Mouse (Mus musculus): ENCODE data around the gene Sfxn5. TPM values are rescaled to one million over a fixed set of nuclear protein-coding genes. Genes with fewer than 3 reads are reported as not detected.

Sfxn5 gene
- polyA plus RNA-seq, 1 experiment, result 2.0 TPM

DNA sequence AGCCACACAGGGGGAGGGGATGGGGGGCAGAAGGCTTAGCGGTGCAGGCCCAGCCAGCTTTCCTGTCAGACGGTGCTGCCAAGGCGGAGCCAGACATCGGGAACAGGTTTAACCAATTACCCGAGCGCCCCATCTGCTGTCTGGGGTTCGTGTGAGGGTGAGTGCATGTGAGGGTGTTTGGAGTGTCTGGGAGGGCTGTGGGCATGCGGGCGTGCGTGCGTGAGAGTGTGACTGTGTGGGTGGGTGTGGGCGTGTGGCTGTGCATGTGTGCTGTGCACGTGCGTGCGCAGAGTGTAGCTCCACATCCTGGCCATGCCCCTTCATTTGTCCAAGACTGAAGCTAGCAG is 126.3 kb downstream of the Sfxn5 start:
- Histone ChIP-seq H3K79me2 (ENCODE audit: control insufficient read depth, insufficient read depth) (no peaks in the 10 kb centered on the region), H3ac (ENCODE audit: control insufficient read depth, insufficient read length) (no peak overlapping the region), H3K36me3 (ENCODE audit: control insufficient read depth, insufficient read depth) (no peaks in the 10 kb centered on the region), H3K4me3 (no peak overlapping the region), H3K4me2 (ENCODE audit: low read depth) (no peak overlapping the region), H3K27me3 (ENCODE audit: control insufficient read depth, insufficient read depth, insufficient read length) (peaks cover 71% of the 10 kb centered on the region)
- TF ChIP-seq E2F4 (IDR thresholded peaks at IDR 0.05; ENCODE audit: insufficient read depth) (no peak), SRF (IDR thresholded peaks at IDR 0.05; ENCODE audit: control insufficient read depth, insufficient read length, low read depth) (no peak), TCF12 (IDR thresholded peaks at IDR 0.05; ENCODE audit: insufficient read depth, poor library complexity, severe bottlenecking) (no peak), USF1 (IDR thresholded peaks at IDR 0.05; ENCODE audit: low read depth) (no peak), MYOD1 (IDR thresholded peaks at IDR 0.05; ENCODE audit: control insufficient read depth in 1 of 3, insufficient read length in 2 of 3, low read depth in 2 of 3) (no peak), POLR2A (IDR thresholded peaks at IDR 0.05; ENCODE audit: insufficient read length, low read depth) (no peak), MYOG (IDR thresholded peaks at IDR 0.05; ENCODE audit: control insufficient read depth in 1 of 3, insufficient read depth in 1 of 3, insufficient read length in 2 of 3, low read depth in 2 of 3) (no peak), TCF3 (IDR thresholded peaks at IDR 0.05; ENCODE audit: insufficient read length, low read depth) (no peak)

DNA sequence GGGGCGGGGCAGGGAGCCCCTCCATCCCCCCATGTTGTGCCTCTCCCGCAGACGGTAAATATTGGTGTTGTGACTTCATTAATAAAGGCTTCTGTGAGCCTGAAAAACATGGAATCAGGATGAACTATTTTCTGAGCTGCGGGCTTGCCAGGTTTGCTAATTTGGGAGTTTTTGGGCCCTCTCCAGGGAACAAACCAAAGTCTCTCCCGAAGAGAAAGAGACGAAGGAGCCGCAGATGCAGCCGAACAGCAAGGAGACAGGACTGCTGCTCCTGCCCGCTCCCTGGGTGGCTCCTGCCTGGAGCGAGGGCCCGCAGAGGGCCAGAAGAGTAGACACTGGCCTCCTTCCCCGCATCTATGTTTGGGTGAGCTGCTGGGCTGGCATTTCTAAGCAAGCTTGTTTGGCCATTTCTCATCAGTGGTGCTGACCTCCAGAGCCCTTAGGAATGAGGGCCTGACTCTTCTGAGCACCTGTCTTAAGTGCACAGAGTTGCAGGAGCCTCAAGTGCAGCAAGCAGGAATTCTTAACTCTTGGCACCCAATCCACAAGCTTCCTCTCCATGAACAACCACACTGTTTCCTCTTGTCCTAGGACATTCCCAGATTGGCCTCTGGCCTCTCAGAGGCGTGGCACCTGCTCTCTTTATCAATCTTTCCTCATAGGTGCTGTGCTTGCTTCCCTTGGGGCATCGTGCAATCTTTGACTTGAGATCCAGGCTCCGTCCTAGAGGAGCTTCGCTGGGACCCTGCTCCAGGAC is 126.9 kb downstream of the Sfxn5 start:
- no peak for TF ChIP-seq USF1 (IDR thresholded peaks at IDR 0.05; ENCODE audit: low read depth)
- no peak for TF ChIP-seq POLR2A (IDR thresholded peaks at IDR 0.05; ENCODE audit: insufficient read length, low read depth)
- no peak for TF ChIP-seq POLR2AphosphoS2 (IDR thresholded peaks at IDR 0.05; ENCODE audit: insufficient read length, low read depth)
- no peak for TF ChIP-seq REST (IDR thresholded peaks at IDR 0.05; ENCODE audit: insufficient read depth, insufficient read length)
- no peak for TF ChIP-seq MAX (IDR thresholded peaks at IDR 0.05; ENCODE audit: low read depth)
- TF ChIP-seq E2F4 (IDR thresholded peaks at IDR 0.05; ENCODE audit: insufficient read depth), result no peak
- no peak for TF ChIP-seq MYOD1 (IDR thresholded peaks at IDR 0.05; ENCODE audit: control insufficient read depth in 1 of 3, insufficient read length in 2 of 3, low read depth in 2 of 3)
- no peak for TF ChIP-seq CEBPB (IDR thresholded peaks at IDR 0.05; ENCODE audit: insufficient read depth, poor library complexity, severe bottlenecking)
- no peak for TF ChIP-seq TCF3 (IDR thresholded peaks at IDR 0.05; ENCODE audit: insufficient read length, low read depth)
- no peak for TF ChIP-seq SRF (IDR thresholded peaks at IDR 0.05; ENCODE audit: control insufficient read depth, insufficient read length, low read depth)
- TF ChIP-seq TCF12 (IDR thresholded peaks at IDR 0.05; ENCODE audit: insufficient read depth, poor library complexity, severe bottlenecking), result no peak
- TF ChIP-seq MYOG (IDR thresholded peaks at IDR 0.05; ENCODE audit: control insufficient read depth in 1 of 3, insufficient read depth in 1 of 3, insufficient read length in 2 of 3, low read depth in 2 of 3), result no peak
- Histone ChIP-seq H3K27me3 (ENCODE audit: control insufficient read depth, insufficient read depth, insufficient read length) (peaks cover 76% of the 10 kb centered on the region), H3K4me2 (ENCODE audit: low read depth) (no peak overlapping the region), H3K36me3 (ENCODE audit: control insufficient read depth, insufficient read depth) (no peaks in the 10 kb centered on the region), H3ac (ENCODE audit: control insufficient read depth, insufficient read length) (no peak overlapping the region), H3K79me2 (ENCODE audit: control insufficient read depth, insufficient read depth) (no peaks in the 10 kb centered on the region), H3K4me3 (no peak overlapping the region)

DNA sequence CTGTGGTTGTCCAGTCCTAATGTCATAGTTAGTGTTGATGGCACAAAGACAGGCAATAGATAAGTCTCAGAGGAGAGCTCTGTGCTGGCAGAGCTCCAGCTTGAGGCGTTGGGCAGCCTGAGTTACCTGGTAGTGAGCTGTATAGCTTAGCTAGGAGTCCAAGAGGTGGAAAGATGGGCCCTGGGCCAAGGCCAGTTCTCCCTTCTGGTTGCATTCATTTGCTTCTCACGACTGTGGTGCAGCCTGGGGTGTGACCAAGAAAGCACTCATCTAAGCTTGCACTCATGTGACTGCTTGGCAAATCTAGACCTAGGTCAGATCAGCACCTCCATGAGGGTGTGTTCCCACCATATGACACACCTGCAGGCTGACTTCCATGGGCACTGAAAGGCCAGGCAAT is 135.3 kb downstream of the Sfxn5 start:
- Histone ChIP-seq H3K4me2 (ENCODE audit: low read depth) (no peak overlapping the region), H3K79me2 (ENCODE audit: control insufficient read depth, insufficient read depth) (no peaks in the 10 kb centered on the region), H3K36me3 (ENCODE audit: control insufficient read depth, insufficient read depth) (no peaks in the 10 kb centered on the region), H3K27me3 (ENCODE audit: control insufficient read depth, insufficient read depth, insufficient read length) (peaks cover 44% of the 10 kb centered on the region), H3K4me3 (no peak overlapping the region), H3ac (ENCODE audit: control insufficient read depth, insufficient read length) (no peak overlapping the region)
- no peak for TF ChIP-seq POLR2A (IDR thresholded peaks at IDR 0.05; ENCODE audit: insufficient read length, low read depth)

DNA sequence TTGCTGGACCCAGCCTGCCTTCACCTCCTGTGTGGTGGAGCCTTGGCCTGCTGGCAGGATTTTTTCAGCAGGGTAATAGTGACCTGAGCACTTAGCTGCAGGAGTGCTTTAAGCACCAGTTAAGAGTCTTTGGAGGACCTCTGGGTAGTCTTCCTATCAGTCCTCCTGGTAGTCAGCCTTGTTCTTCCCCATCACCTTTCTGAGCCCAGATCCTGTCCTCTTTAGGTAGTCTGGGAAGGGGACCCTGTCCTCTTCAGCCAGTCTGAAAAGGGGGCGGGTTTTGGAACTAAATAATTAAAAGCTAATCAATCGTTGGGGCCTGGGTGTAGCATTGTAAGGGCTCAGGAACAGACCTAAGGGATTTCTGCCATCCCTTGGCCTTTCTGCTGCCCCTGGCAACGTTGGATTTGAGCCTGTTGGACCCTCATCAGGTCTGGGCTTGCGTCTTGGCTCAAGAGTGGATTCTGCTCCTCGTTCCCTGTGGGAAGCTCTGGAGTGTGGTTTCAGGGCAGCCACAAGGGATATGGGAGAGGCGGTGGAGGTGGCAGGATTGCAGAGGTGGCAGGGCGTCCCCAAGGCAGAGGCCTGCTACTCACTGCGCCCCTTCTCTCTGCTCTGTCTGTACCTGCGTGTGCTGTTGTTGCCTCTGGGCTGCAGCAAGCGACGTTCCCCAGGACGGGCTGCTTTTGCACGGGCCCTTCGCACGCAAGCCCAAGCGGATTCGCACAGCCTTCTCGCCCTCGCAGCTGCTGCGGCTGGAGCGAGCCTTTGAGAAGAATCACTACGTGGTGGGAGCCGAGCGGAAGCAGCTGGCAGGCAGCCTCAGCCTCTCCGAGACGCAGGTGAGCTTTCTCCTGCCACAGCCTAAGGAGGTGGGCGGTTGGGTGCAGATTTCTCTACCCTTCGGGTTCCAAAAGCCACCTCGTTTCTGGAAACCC is 139.6 kb downstream of the Sfxn5 start:
- no peak overlapping the region for H3K4me3 ChIP-seq
- no peak overlapping the region for H3K4me2 ChIP-seq (ENCODE audit: low read depth)

More for the DNA sequence above, 139.6 kb downstream of the Sfxn5 start:
- Histone ChIP-seq H3K36me3 (ENCODE audit: control insufficient read depth, insufficient read depth) (no peaks in the 10 kb centered on the region), H3ac (ENCODE audit: control insufficient read depth, insufficient read length) (no peak overlapping the region), H3K27me3 (ENCODE audit: control insufficient read depth, insufficient read depth, insufficient read length) (peaks cover 61% of the 10 kb centered on the region), H3K79me2 (ENCODE audit: control insufficient read depth, insufficient read depth) (no peaks in the 10 kb centered on the region)
- no peak for TF ChIP-seq USF1 (IDR thresholded peaks at IDR 0.05; ENCODE audit: low read depth)
- TF ChIP-seq E2F4 (IDR thresholded peaks at IDR 0.05; ENCODE audit: insufficient read depth), result no peak
- no peak for TF ChIP-seq MAX (IDR thresholded peaks at IDR 0.05; ENCODE audit: low read depth)
- no peak for TF ChIP-seq MYOG (IDR thresholded peaks at IDR 0.05; ENCODE audit: control insufficient read depth in 1 of 3, insufficient read depth in 1 of 3, insufficient read length in 2 of 3, low read depth in 2 of 3)
- TF ChIP-seq POLR2AphosphoS2 (IDR thresholded peaks at IDR 0.05; ENCODE audit: insufficient read length, low read depth), result no peak
- TF ChIP-seq TCF12 (IDR thresholded peaks at IDR 0.05; ENCODE audit: insufficient read depth, poor library complexity, severe bottlenecking), result no peak
- TF ChIP-seq SRF (IDR thresholded peaks at IDR 0.05; ENCODE audit: control insufficient read depth, insufficient read length, low read depth), result no peak
- no peak for TF ChIP-seq REST (IDR thresholded peaks at IDR 0.05; ENCODE audit: insufficient read depth, insufficient read length)
